Mouse (Mus musculus): Measurements from ENCODE around the gene Lhfpl4. TPM values are rescaled to one million over a fixed set of nuclear protein-coding genes. Genes with fewer than 3 reads are reported as not detected.

Lhfpl4 gene
- polyA plus RNA-seq, 1 experiment: 0.06 TPM

DNA sequence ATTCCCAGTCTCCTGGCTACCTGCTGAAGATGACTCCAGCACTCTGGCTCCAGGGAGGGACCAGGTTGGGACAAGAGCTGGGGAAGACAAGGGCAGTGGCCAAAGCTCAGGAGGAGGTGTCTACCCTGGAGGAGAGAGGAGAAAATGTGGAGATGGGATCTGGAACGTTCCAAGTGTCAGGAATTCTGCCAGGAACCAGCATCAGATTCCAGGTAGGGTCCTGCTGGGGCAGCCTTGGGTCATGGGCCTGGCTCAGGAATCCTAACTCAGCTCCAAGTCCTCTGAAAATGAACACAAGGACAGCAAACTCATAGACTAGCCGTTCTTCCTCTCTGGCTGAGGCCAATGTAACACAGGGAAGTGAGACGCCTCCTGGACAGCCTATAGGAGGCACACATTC, 25.3 kb downstream of the Lhfpl4 start:
- TF ChIP-seq POLR2A (IDR thresholded peaks at IDR 0.05; ENCODE audit: low read depth, low read length) (no peak), CTCF (IDR thresholded peaks at IDR 0.05; ENCODE audit: extremely low read depth, insufficient read depth, insufficient read length, insufficient replicate concordance) (no peak)
- Histone ChIP-seq H3K4me3 (ENCODE audit: extremely low read depth, insufficient read depth, insufficient read length) (no peak overlapping the region), H3K4me1 (ENCODE audit: control insufficient read depth, insufficient read depth, insufficient read length) (no peaks in the 10 kb centered on the region), H3K36me3 (ENCODE audit: control insufficient read depth, insufficient read depth, low read length) (no peaks in the 10 kb centered on the region), H3K27ac (ENCODE audit: insufficient read depth, low read length) (no peak overlapping the region), H3K27me3 (ENCODE audit: control insufficient read depth, insufficient read depth, low read length) (no peaks in the 10 kb centered on the region)
- 69% methylated on average over 3 of the region's 3 CpGs for WGBS
- DNase-seq (ENCODE audit: low read depth in 1 of 2, low spot score in 2 of 2): no peak

DNA sequence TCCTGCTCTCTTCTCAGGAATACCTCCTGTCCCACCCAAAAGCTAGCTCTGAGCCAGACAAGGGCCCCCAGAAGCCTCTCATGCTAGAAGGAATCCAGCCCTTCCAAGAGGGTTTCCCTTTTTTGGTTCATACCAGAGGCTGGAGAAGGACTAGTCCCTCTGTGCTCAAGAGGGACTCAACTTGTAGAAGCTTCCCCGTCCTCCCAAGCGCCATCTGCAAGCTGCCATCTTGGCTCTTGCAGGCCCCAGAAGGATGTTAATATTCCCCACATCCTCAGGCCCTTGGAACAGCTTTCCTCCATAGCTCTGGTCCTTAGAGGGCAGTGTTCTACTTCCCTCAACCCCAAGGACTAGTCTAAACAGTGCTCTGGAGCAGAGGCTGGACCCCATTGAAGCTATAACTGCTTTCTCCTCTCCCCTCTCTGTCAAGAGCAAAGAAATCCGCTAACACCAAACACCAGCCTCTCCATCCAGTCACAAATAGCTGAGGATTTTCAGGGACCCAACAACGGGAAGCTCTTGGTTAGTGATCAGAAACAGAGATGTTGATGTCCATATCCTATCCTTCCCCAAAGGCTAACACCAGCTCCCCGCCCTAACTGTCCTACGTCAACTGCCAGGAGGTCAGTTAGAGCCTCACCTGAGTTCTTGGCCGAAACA, 26.7 kb downstream of the Lhfpl4 start:
- H3K36me3 ChIP-seq (ENCODE audit: control insufficient read depth, insufficient read depth, low read length): no peaks in the 10 kb centered on the region
- no peaks in the 10 kb centered on the region for H3K4me1 ChIP-seq (ENCODE audit: control insufficient read depth, insufficient read depth, insufficient read length)
- H3K27ac ChIP-seq (ENCODE audit: insufficient read depth, low read length): no peak overlapping the region
- no peak overlapping the region for H3K4me3 ChIP-seq (ENCODE audit: extremely low read depth, insufficient read depth, insufficient read length)
- WGBS: 92% methylated on average over 7 of the region's 7 CpGs
- H3K27me3 ChIP-seq (ENCODE audit: control insufficient read depth, insufficient read depth, low read length): no peaks in the 10 kb centered on the region
- DNase-seq (ENCODE audit: low read depth in 1 of 2, low spot score in 2 of 2): no peak
- no peak for TF ChIP-seq POLR2A (IDR thresholded peaks at IDR 0.05; ENCODE audit: low read depth, low read length)
- TF ChIP-seq CTCF (IDR thresholded peaks at IDR 0.05; ENCODE audit: extremely low read depth, insufficient read depth, insufficient read length, insufficient replicate concordance): no peak

DNA sequence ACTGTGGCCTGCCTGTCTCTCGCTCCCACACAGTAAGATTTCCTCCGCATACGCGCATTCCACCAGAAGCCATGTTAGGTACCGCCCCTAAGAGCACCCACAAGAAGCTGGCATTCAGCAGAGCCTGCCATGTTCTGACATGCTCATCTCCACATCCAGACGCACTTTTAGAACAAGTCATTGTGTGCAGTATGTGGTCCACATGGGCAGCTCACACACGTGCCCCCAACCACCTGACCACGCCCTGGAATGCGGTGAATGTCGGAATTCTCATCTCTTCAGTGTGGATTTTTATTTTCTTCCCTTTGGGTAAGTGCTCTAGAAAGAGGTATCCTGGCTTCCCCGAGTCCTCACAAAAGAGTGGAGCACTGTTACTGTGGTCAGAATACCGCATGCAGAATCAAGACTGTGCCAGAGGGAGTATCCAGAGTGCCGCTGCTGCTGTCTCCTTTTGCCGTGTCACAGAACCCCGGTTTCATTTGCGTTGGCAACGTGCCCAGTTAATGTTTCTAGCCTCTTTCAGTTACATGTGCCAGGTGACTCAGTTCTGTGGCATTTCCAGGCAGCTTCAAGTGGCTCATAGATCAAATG, 28.4 kb downstream of the Lhfpl4 start:
- 51% methylated on average over 17 of the region's 17 CpGs for WGBS
- no peaks in the 10 kb centered on the region for H3K36me3 ChIP-seq (ENCODE audit: control insufficient read depth, insufficient read depth, low read length)
- no peak for DNase-seq (ENCODE audit: low read depth in 1 of 2, low spot score in 2 of 2)
- no peak overlapping the region for H3K27ac ChIP-seq (ENCODE audit: insufficient read depth, low read length)
- no peak overlapping the region for H3K4me3 ChIP-seq (ENCODE audit: extremely low read depth, insufficient read depth, insufficient read length)
- no peaks in the 10 kb centered on the region for H3K27me3 ChIP-seq (ENCODE audit: control insufficient read depth, insufficient read depth, low read length)
- H3K4me1 ChIP-seq (ENCODE audit: control insufficient read depth, insufficient read depth, insufficient read length): no peaks in the 10 kb centered on the region
- TF ChIP-seq CTCF (IDR thresholded peaks at IDR 0.05; ENCODE audit: extremely low read depth, insufficient read depth, insufficient read length, insufficient replicate concordance): no peak
- no peak for TF ChIP-seq POLR2A (IDR thresholded peaks at IDR 0.05; ENCODE audit: low read depth, low read length)

- H3K27ac ChIP-seq (ENCODE audit: insufficient read depth, low read length): no peak overlapping the region
- no peaks in the 10 kb centered on the region for H3K4me1 ChIP-seq (ENCODE audit: control insufficient read depth, insufficient read depth, insufficient read length)
- no peaks in the 10 kb centered on the region for H3K36me3 ChIP-seq (ENCODE audit: control insufficient read depth, insufficient read depth, low read length)
- H3K4me3 ChIP-seq (ENCODE audit: extremely low read depth, insufficient read depth, insufficient read length): no peak overlapping the region
- no peak for DNase-seq (ENCODE audit: low read depth in 1 of 2, low spot score in 2 of 2)
- TF ChIP-seq POLR2A (IDR thresholded peaks at IDR 0.05; ENCODE audit: low read depth, low read length) (no peak), CTCF (IDR thresholded peaks at IDR 0.05; ENCODE audit: extremely low read depth, insufficient read depth, insufficient read length, insufficient replicate concordance) (no peak)
- H3K27me3 ChIP-seq (ENCODE audit: control insufficient read depth, insufficient read depth, low read length): no peaks in the 10 kb centered on the region
Observed at GRCm38 (mm10) chr6:113163513-113163912, 31.7 kb downstream of the Lhfpl4 start.

DNA sequence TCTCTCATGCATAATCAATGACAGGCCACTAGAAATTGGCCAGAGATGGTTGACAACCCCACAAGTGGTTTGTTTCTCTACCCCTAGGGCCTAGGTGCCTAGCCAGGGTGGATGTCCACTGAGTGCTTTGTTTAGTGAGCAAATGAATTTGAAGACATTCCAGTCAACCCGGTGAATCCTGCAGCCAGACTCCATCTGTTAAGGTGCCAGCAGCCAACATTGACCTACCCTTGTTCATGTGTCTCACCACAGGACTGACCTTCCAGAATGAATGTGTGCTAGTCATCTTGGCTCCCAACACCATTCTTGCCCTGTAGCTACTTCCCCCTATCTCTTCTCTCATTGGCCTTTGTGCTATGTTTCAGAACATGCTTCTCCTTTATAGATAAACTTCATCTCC, 33.2 kb downstream of the Lhfpl4 start:
- H3K27me3 ChIP-seq (ENCODE audit: control insufficient read depth, insufficient read depth, low read length): no peaks in the 10 kb centered on the region
- H3K36me3 ChIP-seq (ENCODE audit: control insufficient read depth, insufficient read depth, low read length): no peaks in the 10 kb centered on the region
- no peak for DNase-seq (ENCODE audit: low read depth in 1 of 2, low spot score in 2 of 2)
- no peak overlapping the region for H3K27ac ChIP-seq (ENCODE audit: insufficient read depth, low read length)
- 97% methylated on average over 1 of the region's 1 CpGs for WGBS
- H3K4me3 ChIP-seq (ENCODE audit: extremely low read depth, insufficient read depth, insufficient read length): no peak overlapping the region
- H3K4me1 ChIP-seq (ENCODE audit: control insufficient read depth, insufficient read depth, insufficient read length): no peaks in the 10 kb centered on the region
- no peak for TF ChIP-seq POLR2A (IDR thresholded peaks at IDR 0.05; ENCODE audit: low read depth, low read length)
- no peak for TF ChIP-seq CTCF (IDR thresholded peaks at IDR 0.05; ENCODE audit: extremely low read depth, insufficient read depth, insufficient read length, insufficient replicate concordance)

DNA sequence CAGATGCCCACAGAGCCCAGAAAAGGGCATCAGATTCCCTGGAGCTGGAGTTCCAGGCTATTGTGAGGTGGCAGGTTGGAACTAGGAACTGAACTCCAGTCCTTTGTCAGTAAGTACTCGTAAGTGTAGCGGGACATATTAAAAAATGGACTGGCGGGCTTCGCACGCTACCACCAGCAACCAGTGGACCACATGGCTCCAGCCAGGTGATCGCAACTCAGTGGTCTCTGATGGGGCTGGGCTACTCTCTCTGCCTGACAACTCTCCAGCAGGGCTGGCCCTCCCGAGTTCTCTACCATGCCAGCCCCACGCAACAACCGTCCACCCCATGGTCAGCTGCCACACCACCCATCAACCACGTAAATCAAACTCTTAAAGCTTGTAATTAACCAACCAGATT, 35.1 kb downstream of the Lhfpl4 start:
- Histone ChIP-seq H3K4me3 (ENCODE audit: extremely low read depth, insufficient read depth, insufficient read length) (no peak overlapping the region), H3K27me3 (ENCODE audit: control insufficient read depth, insufficient read depth, low read length) (no peaks in the 10 kb centered on the region), H3K4me1 (ENCODE audit: control insufficient read depth, insufficient read depth, insufficient read length) (no peaks in the 10 kb centered on the region), H3K36me3 (ENCODE audit: control insufficient read depth, insufficient read depth, low read length) (no peaks in the 10 kb centered on the region), H3K27ac (ENCODE audit: insufficient read depth, low read length) (no peak overlapping the region)
- 94% methylated on average over 10 of the region's 10 CpGs for WGBS
- TF ChIP-seq POLR2A (IDR thresholded peaks at IDR 0.05; ENCODE audit: low read depth, low read length): no peak
- TF ChIP-seq CTCF (IDR thresholded peaks at IDR 0.05; ENCODE audit: extremely low read depth, insufficient read depth, insufficient read length, insufficient replicate concordance): no peak
- no peak for DNase-seq (ENCODE audit: low read depth in 1 of 2, low spot score in 2 of 2)

DNA sequence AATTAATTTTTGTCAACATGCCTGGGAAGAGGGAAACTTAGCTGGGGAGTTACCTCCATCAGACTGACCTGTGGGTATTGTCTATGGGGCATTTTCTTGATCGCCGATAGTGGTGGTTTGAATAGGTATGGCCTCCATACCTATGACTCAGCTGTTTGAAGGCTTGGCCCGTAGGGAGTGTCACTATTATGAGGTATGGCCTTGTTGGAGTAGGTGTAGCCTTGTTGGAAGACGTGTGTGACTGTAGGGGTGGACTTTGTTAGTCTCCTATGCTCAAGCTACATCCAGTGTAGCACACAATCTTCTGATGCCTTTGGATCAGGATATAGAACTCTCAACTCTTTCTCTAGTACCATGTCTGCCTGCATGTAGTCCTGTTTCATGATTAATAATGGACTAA, 39.1 kb downstream of the Lhfpl4 start:
- no peak overlapping the region for H3K4me3 ChIP-seq (ENCODE audit: extremely low read depth, insufficient read depth, insufficient read length)
- peaks cover 23% of the 10 kb centered on the region for H3K36me3 ChIP-seq (ENCODE audit: control insufficient read depth, insufficient read depth, low read length)
- no peak for DNase-seq (ENCODE audit: low read depth in 1 of 2, low spot score in 2 of 2)
- no peak for TF ChIP-seq CTCF (IDR thresholded peaks at IDR 0.05; ENCODE audit: extremely low read depth, insufficient read depth, insufficient read length, insufficient replicate concordance)
- H3K27ac ChIP-seq (ENCODE audit: insufficient read depth, low read length): no peak overlapping the region
- no peaks in the 10 kb centered on the region for H3K4me1 ChIP-seq (ENCODE audit: control insufficient read depth, insufficient read depth, insufficient read length)
- WGBS: 96% methylated on average over 4 of the region's 4 CpGs
- no peaks in the 10 kb centered on the region for H3K27me3 ChIP-seq (ENCODE audit: control insufficient read depth, insufficient read depth, low read length)
